Mouse (Mus musculus): ENCODE results near the gene Fam3a.

GRCm38 (mm10) chrX:74426256-74426655 lies 33.2 kb upstream of the Fam3a start:
- TF ChIP-seq CTCF (IDR thresholded peaks at IDR 0.05) (no peak), EP300 (IDR thresholded peaks at IDR 0.05) (no peak)

All from lung, postnatal 0 days (tissue).